ENCODE assay signal across 7 mouse cellular contexts in genomic region chr14:16434396-16435171, GRCm38 (mm10).
DNase-seq lines count a peak whose midpoint lies in the region; ATAC-seq and TF ChIP-seq lines count a peak whose summit lies in the region.

No protein-coding gene starts in this region.

- H3K36me3 ChIP-seq in ES-Bruce4 (ENCODE audit: control insufficient read depth, insufficient read depth, low read length, poor library complexity, severe bottlenecking), result no peaks in the 10 kb centered on the region
- H3K36me3 ChIP-seq in heart, embryonic 10.5 days, result peaks cover 58% of the 10 kb centered on the region
- peaks cover 20% of the 10 kb centered on the region for H3K36me3 ChIP-seq in liver, postnatal 0 days (replicated peaks; ENCODE audit: insufficient read depth, low read length)
- peaks cover 23% of the 10 kb centered on the region for H3K36me3 ChIP-seq in neural tube, embryonic 14.5 days (ENCODE audit: control insufficient read depth, insufficient read depth, low read length)

- H3K27ac ChIP-seq in ES-Bruce4 (ENCODE audit: insufficient read depth, low read length), result peak overlapping the region; percentile 86
- H3K27ac ChIP-seq in heart, embryonic 10.5 days, result no peak overlapping the region
- no peak overlapping the region for H3K27ac ChIP-seq in liver, postnatal 0 days (ENCODE audit: low read depth)
- H3K27ac ChIP-seq in neural tube, embryonic 14.5 days (ENCODE audit: low read depth, low read length), result no peak overlapping the region

- no peak for TF ChIP-seq CTCF in ES-Bruce4 (IDR thresholded peaks at IDR 0.05; ENCODE audit: low read depth, low read length)
- TF ChIP-seq CTCF in liver, postnatal 0 days (IDR thresholded peaks at IDR 0.05; ENCODE audit: low read depth), result peak; percentile 85

- no peak overlapping the region for H3K4me2 ChIP-seq in liver, postnatal 0 days (ENCODE audit: low read depth, low read length)
- no peak overlapping the region for H3K4me2 ChIP-seq in neural tube, embryonic 14.5 days (ENCODE audit: low read depth, low read length)

- H3K4me1 ChIP-seq in ES-Bruce4 (ENCODE audit: control insufficient read depth, insufficient read depth, low read length), result no peaks in the 10 kb centered on the region
- H3K4me1 ChIP-seq in heart, embryonic 10.5 days, result no peaks in the 10 kb centered on the region
- no peaks in the 10 kb centered on the region for H3K4me1 ChIP-seq in liver, postnatal 0 days (ENCODE audit: insufficient read depth)
- no peaks in the 10 kb centered on the region for H3K4me1 ChIP-seq in neural tube, embryonic 14.5 days (ENCODE audit: control insufficient read depth, insufficient read depth, low read length)

- peak; percentile 76 for ATAC-seq in liver, postnatal 0 days
- peak; percentile 62; the same call in 1 of the 2 replicates for ATAC-seq in neural tube, embryonic 14.5 days (ENCODE audit: low read depth)

- peak; percentile 41 to 42 for DNase-seq in adrenal gland, adult 18-20 months (ENCODE audit: low spot score in 2 of 2)
- DNase-seq in embryo, embryonic 10.5 days (ENCODE audit: low spot score), result peak; percentile 75
- peak; percentile 78 for DNase-seq in heart, embryonic 10.5 days (ENCODE audit: low spot score)
- peak; percentile 79 for DNase-seq in kidney, adult 9 months
- peak; percentile 60 for DNase-seq in liver, postnatal 0 days

- TF ChIP-seq POLR2A in ES-Bruce4 (IDR thresholded peaks at IDR 0.05; ENCODE audit: insufficient read depth, low read length), result no peak

- no peak overlapping the region for H3K4me3 ChIP-seq in ES-Bruce4 (ENCODE audit: low read depth, low read length)
- no peak overlapping the region for H3K4me3 ChIP-seq in heart, embryonic 10.5 days
- H3K4me3 ChIP-seq in liver, postnatal 0 days (ENCODE audit: low read depth, low read length), result no peak overlapping the region
- H3K4me3 ChIP-seq in neural tube, embryonic 14.5 days (ENCODE audit: low read depth, low read length), result no peak overlapping the region

- no peaks in the 10 kb centered on the region for H3K27me3 ChIP-seq in ES-Bruce4 (ENCODE audit: control insufficient read depth, insufficient read depth, low read length, poor library complexity, severe bottlenecking)
- H3K27me3 ChIP-seq in heart, embryonic 10.5 days (ENCODE audit: insufficient read depth, poor library complexity, severe bottlenecking), result no peaks in the 10 kb centered on the region
- no peaks in the 10 kb centered on the region for H3K27me3 ChIP-seq in liver, postnatal 0 days (ENCODE audit: insufficient read depth, low read length)
- H3K27me3 ChIP-seq in neural tube, embryonic 14.5 days (ENCODE audit: control insufficient read depth, insufficient read depth, low read length), result no peaks in the 10 kb centered on the region

- H3K9me3 ChIP-seq in ES-Bruce4 (replicated peaks; ENCODE audit: control insufficient read depth, insufficient read depth, low read length, poor library complexity, severe bottlenecking), result 0 out of 2 replicates have a peak, but pooled peaks cover 2% of the 10 kb centered on the region
- no peaks in the 10 kb centered on the region for H3K9me3 ChIP-seq in heart, embryonic 10.5 days
- H3K9me3 ChIP-seq in liver, postnatal 0 days (ENCODE audit: low read length), result no peaks in the 10 kb centered on the region
- no peaks in the 10 kb centered on the region for H3K9me3 ChIP-seq in neural tube, embryonic 14.5 days (ENCODE audit: control insufficient read depth, low read length)

- TF ChIP-seq EP300 in ES-Bruce4 (IDR thresholded peaks at IDR 0.05; ENCODE audit: insufficient read depth, low read depth, low read length), result peak; percentile 64; the same call in 1 of the 2 replicates
- no peak for TF ChIP-seq EP300 in liver, postnatal 0 days (IDR thresholded peaks at IDR 0.05; ENCODE audit: low read depth)

- 71% methylated on average over 3 of the region's 3 CpGs for WGBS in heart, embryonic 10.5 days
- WGBS in liver, postnatal 0 days (ENCODE audit: insufficient replicate concordance), result 82% methylated on average over 3 of the region's 3 CpGs
- WGBS in neural tube, embryonic 14.5 days, result 36% methylated on average over 3 of the region's 3 CpGs

- H3K9ac ChIP-seq in ES-Bruce4 (ENCODE audit: low read depth, poor library complexity, severe bottlenecking), result no peak overlapping the region
- no peak overlapping the region for H3K9ac ChIP-seq in liver, postnatal 0 days (replicated peaks)
- no peak overlapping the region for H3K9ac ChIP-seq in neural tube, embryonic 14.5 days (replicated peaks; ENCODE audit: low read depth, low read length)
